Mouse (Mus musculus): ENCODE data around the gene Rara.

GRCm38 (mm10) chr11:98930773-98931512, 3.3 kb downstream of the Rara start:
- TF ChIP-seq CTCF (IDR thresholded peaks at IDR 0.05 in 2 of 3, conservative IDR thresholded peaks at IDR 0.05 in 1 of 3; ENCODE audit: control insufficient read depth in 1 of 3, insufficient read depth in 1 of 3, low read depth in 2 of 3, low read length in 3 of 3, poor library complexity in 1 of 3, severe bottlenecking in 1 of 3) (no peak), ZNF384 (IDR thresholded peaks at IDR 0.05; ENCODE audit: low read depth, low read length) (no peak), MXI1 (IDR thresholded peaks at IDR 0.05; ENCODE audit: low read depth, low read length) (no peak), SMC3 (IDR thresholded peaks at IDR 0.05; ENCODE audit: low read depth, low read length) (no peak), USF1 (IDR thresholded peaks at IDR 0.05; ENCODE audit: low read depth, low read length) (no peak), MAZ (IDR thresholded peaks at IDR 0.05; ENCODE audit: low read depth, low read length) (no peak), SIN3A (IDR thresholded peaks at IDR 0.05; ENCODE audit: low read length) (no peak), POLR2A (IDR thresholded peaks at IDR 0.05; ENCODE audit: control insufficient read depth in 1 of 2, insufficient read depth in 1 of 2, low read depth in 1 of 2, low read length in 2 of 2, poor library complexity in 1 of 2) (no peak), KAT2A (conservative IDR thresholded peaks at IDR 0.05; ENCODE audit: low read depth, low read length) (no peak), TAL1 (IDR thresholded peaks at IDR 0.05; ENCODE audit: low read length) (no peak), TBP (IDR thresholded peaks at IDR 0.05; ENCODE audit: low read depth, low read length) (no peak), MAX (IDR thresholded peaks at IDR 0.05; ENCODE audit: low read length) (no peak), E2F4 (IDR thresholded peaks at IDR 0.05; ENCODE audit: borderline replicate concordance, low read depth, low read length) (no peak)
